Mouse (Mus musculus) lung, adult 2 months (tissue): ENCODE measurements around the gene Cyp2e1. TPM values are rescaled to one million over a fixed set of nuclear protein-coding genes. Genes with fewer than 3 reads are reported as not detected.
A peak's percentile ranks its signal among the peaks of the same experiment; 100 is the strongest.
"Not testable (repeated sequence)": the region's sequence is repeated elsewhere in the genome, so short reads cannot be mapped to it uniquely, and the experiment has no call there.

Source experiments
- DNase-seq: peaks from one replicate; pipeline ENCODE4 v3.0.0; 2022
- H3K4me1 ChIP-seq: fragments of 200-500 bp; 2 replicates; pipeline ENCODE4 v1.6.1; 2011; ENCODE audit warnings: low read length; ENCODE audit not compliant: control insufficient read depth, insufficient read depth
- H3K4me3 ChIP-seq: fragments of 200-500 bp; replicated peaks from 2 replicates; pipeline ENCODE3; 2011; ENCODE audit warnings: low read depth, mild to moderate bottlenecking, control low read depth, low read length; ENCODE audit errors: extremely low read depth
- CTCF ChIP-seq: fragments of 200-500 bp; IDR thresholded peaks from 2 replicates; pipeline ENCODE4 v1.5.1; 2011; ENCODE audit warnings: mild to moderate bottlenecking, low read length, control low read depth; ENCODE audit not compliant: insufficient read depth
- POLR2A ChIP-seq: fragments of 200-500 bp; IDR thresholded peaks from 2 replicates; pipeline ENCODE4 v1.6.1; 2011; ENCODE audit warnings: low read depth, mild to moderate bottlenecking, control low read depth, low read length, borderline replicate concordance; ENCODE audit errors: extremely low read depth
- WGBS: fragments of 180-500 bp; shearing (Covaris S2); methylation state at CpG from one replicate; pipeline ENCODE4 v1.1.7; 2018; 5-methylcytosine and 5-hydroxymethylcytosine counted together
- polyA plus RNA-seq: library from polyadenylated mRNA; depleted of rRNA; stranded (reverse); fragments of >200 nt; gene quantifications from 2 replicates; pipeline ENCODE4 v1.2.3, GENCODE M21; 2012

Cyp2e1 gene
- polyA plus RNA-seq, 1 experiment: 6.4 TPM

- Histone ChIP-seq H3K4me3 (no peak overlapping the region), H3K4me1 (no peaks in the 10 kb centered on the region)
- no peak for TF ChIP-seq CTCF
- TF ChIP-seq POLR2A: no peak
- DNase-seq: no peak
These were observed 2.9 kb upstream of the Cyp2e1 start for GRCm38 (mm10) chr7:140760647-140761046.

- WGBS: 60% methylated on average over 1 of the region's 1 CpGs
- not testable (repeated sequence) for H3K4me1 ChIP-seq, DNase-seq, H3K4me3 ChIP-seq
These were observed 1.9 kb downstream of the Cyp2e1 start for GRCm38 (mm10) chr7:140765391-140765790.

- WGBS: 62% methylated on average over 12 of the region's 12 CpGs
These were observed 2.6 kb downstream of the Cyp2e1 start for GRCm38 (mm10) chr7:140765888-140766739.

GRCm38 (mm10) chr7:140780548-140780947, 17.0 kb downstream of the Cyp2e1 start:
- DNase-seq: no peak
- 78% methylated on average over 4 of the region's 4 CpGs for WGBS
- no peak for TF ChIP-seq POLR2A
- TF ChIP-seq CTCF: no peak
- Histone ChIP-seq H3K4me3 (no peak overlapping the region), H3K4me1 (no peaks in the 10 kb centered on the region)

More at GRCm38 (mm10) chr7:140765888-140766739, 2.6 kb downstream of the Cyp2e1 start:
- no peak overlapping the region for H3K4me3 ChIP-seq
- no peak for TF ChIP-seq POLR2A
- TF ChIP-seq CTCF: no peak
- no peak for DNase-seq
- H3K4me1 ChIP-seq: no peaks in the 10 kb centered on the region

GRCm38 (mm10) chr7:140787406-140788052, 24.0 kb downstream of the Cyp2e1 start, which contains the start of gene Syce1:
TSS of gene Syce1 (minus strand) at chr7:140787852.
- DNase-seq: no peak

GRCm38 (mm10) chr7:140788053-140788435, 24.5 kb downstream of the Cyp2e1 start:
- DNase-seq: no peak
- Histone ChIP-seq H3K4me3 (no peak overlapping the region), H3K4me1 (no peaks in the 10 kb centered on the region)
- 83% methylated on average over 7 of the region's 7 CpGs for WGBS
- TF ChIP-seq POLR2A (no peak), CTCF (no peak)

More at GRCm38 (mm10) chr7:140787406-140788052, 24.0 kb downstream of the Cyp2e1 start, which contains the start of gene Syce1:
- Histone ChIP-seq H3K4me1 (no peaks in the 10 kb centered on the region), H3K4me3 (no peak within 1 kb of the TSS)
- TF ChIP-seq CTCF (no peak), POLR2A (no peak)
- 77% methylated on average over 33 of the region's 33 CpGs for WGBS

- Histone ChIP-seq H3K4me3 (no peak overlapping the region), H3K4me1 (no peaks in the 10 kb centered on the region)
- TF ChIP-seq CTCF: no peak
- TF ChIP-seq POLR2A: no peak
- DNase-seq: no peak
- WGBS: 30% methylated on average over 4 of the region's 4 CpGs
These were observed 30.0 kb downstream of the Cyp2e1 start for GRCm38 (mm10) chr7:140793541-140793940.

- no peak for DNase-seq
- TF ChIP-seq POLR2A: no peak
- peak; percentile 30; the same call in 1 of the 2 replicates for TF ChIP-seq CTCF
- no peak overlapping the region for H3K4me3 ChIP-seq
- no peaks in the 10 kb centered on the region for H3K4me1 ChIP-seq
- WGBS: 77% methylated on average over 3 of the region's 3 CpGs
These were observed 34.1 kb downstream of the Cyp2e1 start for GRCm38 (mm10) chr7:140797619-140798018.

GRCm38 (mm10) chr7:140798212-140798611, 34.7 kb downstream of the Cyp2e1 start:
- WGBS: 49% methylated on average over 2 of the region's 2 CpGs
- no peak for DNase-seq
- H3K4me3 ChIP-seq: no peak overlapping the region

More at GRCm38 (mm10) chr7:140798212-140798611, 34.7 kb downstream of the Cyp2e1 start:
- TF ChIP-seq POLR2A (no peak), CTCF (no peak)
- H3K4me1 ChIP-seq: no peaks in the 10 kb centered on the region
